Mouse (Mus musculus): ENCODE measurements around the gene Parp12. TPM values are rescaled to one million over a fixed set of nuclear protein-coding genes. Genes with fewer than 3 reads are reported as not detected.

Gene Parp12
- polyA plus RNA-seq, 1 experiment, result 10.7 TPM

- Histone ChIP-seq H3K27ac (ENCODE audit: insufficient read depth, low read length) (no peak overlapping the region), H3K27me3 (ENCODE audit: control insufficient read depth, insufficient read depth, low read length, poor library complexity, severe bottlenecking) (no peaks in the 10 kb centered on the region), H3K36me3 (ENCODE audit: control insufficient read depth, insufficient read depth, low read length, poor library complexity, severe bottlenecking) (no peaks in the 10 kb centered on the region), H3K9ac (ENCODE audit: low read depth, poor library complexity, severe bottlenecking) (no peak overlapping the region), H3K9me3 (replicated peaks; ENCODE audit: control insufficient read depth, insufficient read depth, low read length, poor library complexity, severe bottlenecking) (no peaks in the 10 kb centered on the region), H3K4me1 (ENCODE audit: control insufficient read depth, insufficient read depth, low read length) (no peaks in the 10 kb centered on the region), H3K4me3 (ENCODE audit: low read depth, low read length) (no peak overlapping the region)
- no peak for TF ChIP-seq POLR2A (IDR thresholded peaks at IDR 0.05; ENCODE audit: insufficient read depth, low read length)
- TF ChIP-seq CTCF (IDR thresholded peaks at IDR 0.05; ENCODE audit: low read depth, low read length), result no peak
- TF ChIP-seq EP300 (IDR thresholded peaks at IDR 0.05; ENCODE audit: insufficient read depth, low read depth, low read length), result no peak
Observed at GRCm38 (mm10) chr6:39055831-39056261, 62.3 kb downstream of the Parp12 start.

- Histone ChIP-seq H3K36me3 (ENCODE audit: control insufficient read depth, insufficient read depth, low read length, poor library complexity, severe bottlenecking) (no peaks in the 10 kb centered on the region), H3K9ac (ENCODE audit: low read depth, poor library complexity, severe bottlenecking) (no peak overlapping the region), H3K4me3 (ENCODE audit: low read depth, low read length) (no peak overlapping the region), H3K4me1 (ENCODE audit: control insufficient read depth, insufficient read depth, low read length) (no peaks in the 10 kb centered on the region), H3K27me3 (ENCODE audit: control insufficient read depth, insufficient read depth, low read length, poor library complexity, severe bottlenecking) (no peaks in the 10 kb centered on the region), H3K27ac (ENCODE audit: insufficient read depth, low read length) (no peak overlapping the region), H3K9me3 (replicated peaks; ENCODE audit: control insufficient read depth, insufficient read depth, low read length, poor library complexity, severe bottlenecking) (no peaks in the 10 kb centered on the region)
- TF ChIP-seq CTCF (IDR thresholded peaks at IDR 0.05; ENCODE audit: low read depth, low read length) (no peak), EP300 (IDR thresholded peaks at IDR 0.05; ENCODE audit: insufficient read depth, low read depth, low read length) (no peak), POLR2A (IDR thresholded peaks at IDR 0.05; ENCODE audit: insufficient read depth, low read length) (no peak)
Observed at GRCm38 (mm10) chr6:39054878-39055508, 63.2 kb downstream of the Parp12 start.

GRCm38 (mm10) chr6:39054206-39054864 is 63.8 kb downstream of the Parp12 start:
- Histone ChIP-seq H3K9ac (ENCODE audit: low read depth, poor library complexity, severe bottlenecking) (no peak overlapping the region), H3K27me3 (ENCODE audit: control insufficient read depth, insufficient read depth, low read length, poor library complexity, severe bottlenecking) (no peaks in the 10 kb centered on the region), H3K9me3 (replicated peaks; ENCODE audit: control insufficient read depth, insufficient read depth, low read length, poor library complexity, severe bottlenecking) (no peaks in the 10 kb centered on the region), H3K4me3 (ENCODE audit: low read depth, low read length) (no peak overlapping the region), H3K4me1 (ENCODE audit: control insufficient read depth, insufficient read depth, low read length) (no peaks in the 10 kb centered on the region), H3K36me3 (ENCODE audit: control insufficient read depth, insufficient read depth, low read length, poor library complexity, severe bottlenecking) (no peaks in the 10 kb centered on the region), H3K27ac (ENCODE audit: insufficient read depth, low read length) (no peak overlapping the region)
- no peak for TF ChIP-seq POLR2A (IDR thresholded peaks at IDR 0.05; ENCODE audit: insufficient read depth, low read length)
- TF ChIP-seq EP300 (IDR thresholded peaks at IDR 0.05; ENCODE audit: insufficient read depth, low read depth, low read length), result no peak

- Histone ChIP-seq H3K9ac (ENCODE audit: low read depth, poor library complexity, severe bottlenecking) (no peak overlapping the region), H3K4me3 (ENCODE audit: low read depth, low read length) (no peak overlapping the region), H3K36me3 (ENCODE audit: control insufficient read depth, insufficient read depth, low read length, poor library complexity, severe bottlenecking) (no peaks in the 10 kb centered on the region), H3K27ac (ENCODE audit: insufficient read depth, low read length) (no peak overlapping the region), H3K4me1 (ENCODE audit: control insufficient read depth, insufficient read depth, low read length) (no peaks in the 10 kb centered on the region), H3K9me3 (replicated peaks; ENCODE audit: control insufficient read depth, insufficient read depth, low read length, poor library complexity, severe bottlenecking) (no peaks in the 10 kb centered on the region), H3K27me3 (ENCODE audit: control insufficient read depth, insufficient read depth, low read length, poor library complexity, severe bottlenecking) (no peaks in the 10 kb centered on the region)
- no peak for TF ChIP-seq EP300 (IDR thresholded peaks at IDR 0.05; ENCODE audit: insufficient read depth, low read depth, low read length)
- TF ChIP-seq CTCF (IDR thresholded peaks at IDR 0.05; ENCODE audit: low read depth, low read length), result no peak
- TF ChIP-seq POLR2A (IDR thresholded peaks at IDR 0.05; ENCODE audit: insufficient read depth, low read length), result no peak
Observed at GRCm38 (mm10) chr6:39052636-39053035, 65.5 kb downstream of the Parp12 start.

- no peak overlapping the region for H3K9ac ChIP-seq (ENCODE audit: low read depth, poor library complexity, severe bottlenecking)
- TF ChIP-seq EP300 (IDR thresholded peaks at IDR 0.05; ENCODE audit: insufficient read depth, low read depth, low read length), result no peak
- no peak for TF ChIP-seq CTCF (IDR thresholded peaks at IDR 0.05; ENCODE audit: low read depth, low read length)
- TF ChIP-seq POLR2A (IDR thresholded peaks at IDR 0.05; ENCODE audit: insufficient read depth, low read length), result no peak
- no peaks in the 10 kb centered on the region for H3K36me3 ChIP-seq (ENCODE audit: control insufficient read depth, insufficient read depth, low read length, poor library complexity, severe bottlenecking)
- no peak overlapping the region for H3K27ac ChIP-seq (ENCODE audit: insufficient read depth, low read length)
- no peaks in the 10 kb centered on the region for H3K9me3 ChIP-seq (replicated peaks; ENCODE audit: control insufficient read depth, insufficient read depth, low read length, poor library complexity, severe bottlenecking)
- H3K27me3 ChIP-seq (ENCODE audit: control insufficient read depth, insufficient read depth, low read length, poor library complexity, severe bottlenecking), result no peaks in the 10 kb centered on the region
- H3K4me1 ChIP-seq (ENCODE audit: control insufficient read depth, insufficient read depth, low read length), result no peaks in the 10 kb centered on the region
- no peak overlapping the region for H3K4me3 ChIP-seq (ENCODE audit: low read depth, low read length)
Observed at GRCm38 (mm10) chr6:39051799-39052556, 66.2 kb downstream of the Parp12 start.

- Histone ChIP-seq H3K4me3 (ENCODE audit: low read depth, low read length) (no peak overlapping the region), H3K27me3 (ENCODE audit: control insufficient read depth, insufficient read depth, low read length, poor library complexity, severe bottlenecking) (no peaks in the 10 kb centered on the region), H3K27ac (ENCODE audit: insufficient read depth, low read length) (no peak overlapping the region), H3K36me3 (ENCODE audit: control insufficient read depth, insufficient read depth, low read length, poor library complexity, severe bottlenecking) (no peaks in the 10 kb centered on the region), H3K4me1 (ENCODE audit: control insufficient read depth, insufficient read depth, low read length) (no peaks in the 10 kb centered on the region), H3K9ac (ENCODE audit: low read depth, poor library complexity, severe bottlenecking) (no peak overlapping the region), H3K9me3 (replicated peaks; ENCODE audit: control insufficient read depth, insufficient read depth, low read length, poor library complexity, severe bottlenecking) (no peaks in the 10 kb centered on the region)
- no peak for TF ChIP-seq POLR2A (IDR thresholded peaks at IDR 0.05; ENCODE audit: insufficient read depth, low read length)
- TF ChIP-seq EP300 (IDR thresholded peaks at IDR 0.05; ENCODE audit: insufficient read depth, low read depth, low read length), result no peak
- TF ChIP-seq CTCF (IDR thresholded peaks at IDR 0.05; ENCODE audit: low read depth, low read length), result no peak
Observed at GRCm38 (mm10) chr6:39050836-39051235, 67.3 kb downstream of the Parp12 start.

All from ES-Bruce4 (cell line).